Mouse (Mus musculus) lung, adult 2 months (tissue): ENCODE measurements around the gene Tcl1b5.

Experiments
- CTCF ChIP-seq: fragments of 200-500 bp; IDR thresholded peaks from 2 replicates; pipeline ENCODE4 v1.5.1; 2011; ENCODE audit warnings: mild to moderate bottlenecking, low read length, control low read depth; ENCODE audit not compliant: insufficient read depth
- POLR2A ChIP-seq: fragments of 200-500 bp; IDR thresholded peaks from 2 replicates; pipeline ENCODE4 v1.6.1; 2011; ENCODE audit warnings: low read depth, mild to moderate bottlenecking, control low read depth, low read length, borderline replicate concordance; ENCODE audit errors: extremely low read depth

- TF ChIP-seq CTCF = no peak
- no peak for TF ChIP-seq POLR2A
Observed at GRCm38 (mm10) chr12:105145714-105146113, 30.4 kb upstream of the Tcl1b5 start, which contains the start of gene Tcl1b2.
